In the genomic region with DNA sequence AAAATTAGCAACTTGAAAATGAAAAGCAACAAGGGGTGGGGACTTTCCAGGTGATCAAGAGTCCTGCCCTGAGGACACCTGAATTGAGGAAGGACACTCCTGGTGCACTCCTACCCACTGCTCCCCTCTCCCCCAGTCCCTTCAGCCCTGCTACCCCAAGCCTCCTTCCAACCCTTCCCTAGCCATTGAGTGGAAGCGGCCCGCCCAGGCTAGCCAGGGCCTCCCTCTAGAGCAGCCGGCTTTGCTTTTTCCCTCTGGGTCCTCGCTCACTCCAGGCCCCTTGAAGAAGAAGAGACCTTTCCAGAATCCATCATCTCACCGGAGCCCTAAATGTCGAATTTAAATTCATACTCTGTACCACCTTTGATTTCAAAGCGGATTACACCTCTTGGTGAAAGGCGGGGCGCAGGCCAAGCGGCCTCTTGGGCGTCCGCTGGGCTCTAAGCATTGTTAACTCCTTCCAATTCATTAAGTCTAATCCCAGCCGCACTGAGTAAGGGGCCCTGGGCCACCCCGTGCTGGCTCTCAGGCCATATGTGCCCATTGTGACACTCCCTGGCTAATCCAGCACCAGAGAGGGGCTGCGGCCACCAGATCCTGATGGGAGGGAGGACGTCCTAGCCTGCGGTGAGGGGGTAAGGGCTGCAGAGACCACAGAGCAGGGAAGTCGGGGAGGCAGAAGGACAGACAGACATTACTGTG, we compare ENCODE assay signal across 16 mouse cellular contexts.
DNase-seq lines count a peak whose midpoint lies in the region; ATAC-seq and TF ChIP-seq lines count a peak whose summit lies in the region.
"Had no signal": no experiment of that assay in that cellular context is flagged by ENCODE, and none has a peak within 500 bp of the region (broad histone marks: within the 10 kb centered on the region; RNA-seq: fewer than 3 reads in every experiment).

No protein-coding gene starts in this region.

- DNase-seq in forebrain, postnatal 0 days = no peak
- DNase-seq in embryo, embryonic 9.5 days (ENCODE audit: extremely low spot score) = peak; percentile 40
- DNase-seq in midbrain, embryonic 11.5 days (ENCODE audit: low spot score, missing footprints) = peak; percentile 94
- DNase-seq in retina, postnatal 1 day = peak; percentile 85
- DNase-seq in ovary, adult 18-20 months (ENCODE audit: low spot score) = no peak
- no peak for DNase-seq in heart, postnatal 14 days
- DNase-seq in cerebellum, postnatal 25 days = no peak
- DNase-seq: adrenal gland, postnatal 14 days; cerebellum, postnatal 36 days; liver, embryonic 13.5 days; lung, postnatal 14 days; spleen, adult 18-20 months; thymus, postnatal 25 days had no signal

- no peaks in the 10 kb centered on the region for H3K9me3 ChIP-seq in forebrain, embryonic 12.5 days
- no peaks in the 10 kb centered on the region for H3K9me3 ChIP-seq in forebrain, postnatal 0 days (ENCODE audit: low read length)
- no peaks in the 10 kb centered on the region for H3K9me3 ChIP-seq in midbrain, embryonic 11.5 days (ENCODE audit: control insufficient read depth, low read length)
- H3K9me3 ChIP-seq: liver, embryonic 13.5 days had no signal

- intact Hi-C loops in heart, postnatal 14 days (cut with DNase I) = no loop called here

- no peak overlapping the region for H3K27ac ChIP-seq in forebrain, embryonic 12.5 days
- H3K27ac ChIP-seq in forebrain, postnatal 0 days (ENCODE audit: low read depth, low read length) = no peak overlapping the region
- H3K27ac ChIP-seq in midbrain, embryonic 11.5 days (ENCODE audit: low read depth, low read length) = peak overlapping the region; percentile 40
- H3K27ac ChIP-seq: kidney, postnatal 0 days; liver, embryonic 13.5 days; stomach, postnatal 0 days had no signal

- H3K27me3 ChIP-seq in forebrain, embryonic 12.5 days = peaks cover 81% of the 10 kb centered on the region
- peaks cover 5% of the 10 kb centered on the region for H3K27me3 ChIP-seq in forebrain, postnatal 0 days (ENCODE audit: insufficient read depth, low read length)
- peaks cover 79% of the 10 kb centered on the region for H3K27me3 ChIP-seq in midbrain, embryonic 11.5 days (ENCODE audit: control insufficient read depth, insufficient read depth, low read length)

- ATAC-seq in forebrain, embryonic 12.5 days (ENCODE audit: low FRiP score) = peak; percentile 79; the same call in 1 of the 2 replicates
- ATAC-seq in forebrain, postnatal 0 days = no peak
- peak; percentile 91 for ATAC-seq in midbrain, embryonic 11.5 days (ENCODE audit: low FRiP score)

- H3K4me1 ChIP-seq in forebrain, embryonic 12.5 days = peaks cover 17% of the 10 kb centered on the region
- H3K4me1 ChIP-seq in forebrain, postnatal 0 days (ENCODE audit: insufficient read depth) = no peaks in the 10 kb centered on the region
- peaks cover 10% of the 10 kb centered on the region for H3K4me1 ChIP-seq in midbrain, embryonic 11.5 days (ENCODE audit: control insufficient read depth, insufficient read depth, low read length)

- no peak for TF ChIP-seq CTCF in forebrain, postnatal 0 days (IDR thresholded peaks at IDR 0.05; ENCODE audit: low read depth)

- WGBS in forebrain, embryonic 12.5 days = 4% methylated on average over 18 of the region's 18 CpGs
- 13% methylated on average over 18 of the region's 18 CpGs for WGBS in forebrain, postnatal 0 days
- WGBS in midbrain, embryonic 11.5 days = 7% methylated on average over 18 of the region's 18 CpGs

- 0 out of 2 replicates have a peak overlapping the region, but pooled peaks have one; percentile 25 for H3K9ac ChIP-seq in forebrain, embryonic 12.5 days
- no peak overlapping the region for H3K9ac ChIP-seq in forebrain, postnatal 0 days
- no peak overlapping the region for H3K9ac ChIP-seq in midbrain, embryonic 11.5 days (ENCODE audit: low read length)
- H3K9ac ChIP-seq: liver, embryonic 13.5 days had no signal

- H3K36me3 ChIP-seq in forebrain, embryonic 12.5 days (replicated peaks) = no peaks in the 10 kb centered on the region
- no peaks in the 10 kb centered on the region for H3K36me3 ChIP-seq in forebrain, postnatal 0 days (ENCODE audit: insufficient read depth)
- no peaks in the 10 kb centered on the region for H3K36me3 ChIP-seq in midbrain, embryonic 11.5 days (ENCODE audit: control insufficient read depth, insufficient read depth, low read length)
- H3K36me3 ChIP-seq: liver, embryonic 13.5 days had no signal

- H3K4me2 ChIP-seq in forebrain, embryonic 12.5 days = no peak overlapping the region
- no peak overlapping the region for H3K4me2 ChIP-seq in forebrain, postnatal 0 days (ENCODE audit: low read depth)
- no peak overlapping the region for H3K4me2 ChIP-seq in midbrain, embryonic 11.5 days
- H3K4me2 ChIP-seq: liver, embryonic 13.5 days had no signal

- H3K4me3 ChIP-seq in forebrain, embryonic 12.5 days (replicated peaks) = no peak overlapping the region
- H3K4me3 ChIP-seq in forebrain, postnatal 0 days (ENCODE audit: low read depth, low read length) = no peak overlapping the region
- no peak overlapping the region for H3K4me3 ChIP-seq in midbrain, embryonic 11.5 days (ENCODE audit: low read depth, low read length)
- H3K4me3 ChIP-seq: liver, embryonic 13.5 days had no signal

Comparison
In these comparisons a context has a peak if more than half of its experiments do, and no peak if none do; other contexts are left out.
1. DNase-seq: peak in embryo, embryonic 9.5 days (single experiment), midbrain, embryonic 11.5 days (single experiment) and retina, postnatal 1 day (single experiment); none in forebrain, postnatal 0 days (single experiment), ovary, adult 18-20 months (single experiment), heart, postnatal 14 days (0 of 2) and cerebellum, postnatal 25 days (0 of 2).